Mouse (Mus musculus) heart, postnatal 0 days (tissue): ENCODE data around the gene Itga11. TPM values are rescaled to one million over a fixed set of nuclear protein-coding genes. Genes with fewer than 3 reads are reported as not detected.

ENCODE experiments used
- ATAC-seq: fragments of 200-750 bp; cut with Nextera tagmentation; 2 replicates; pipeline ENCODE4 v1.8.0; 2017; ENCODE audit warnings: low read depth, moderate number of reproducible peaks, moderate library complexity; ENCODE audit not compliant: insufficient read depth
- DNase-seq: peaks from one replicate; pipeline ENCODE4 v3.0.0-alpha.2; 2016; ENCODE audit warnings: low spot score
- H3K27ac ChIP-seq: fragments of 300-500 bp; sonication (generic); 2 replicates; pipeline ENCODE4 v1.5.1; 2014; ENCODE audit warnings: low read depth, mild to moderate bottlenecking
- H3K27me3 ChIP-seq: fragments of 300-500 bp; sonication (generic); 2 replicates; pipeline ENCODE4 v1.6.1; 2014; ENCODE audit warnings: low read length, mixed read lengths; ENCODE audit not compliant: control insufficient read depth, insufficient read depth
- H3K36me3 ChIP-seq: fragments of 300-500 bp; sonication (generic); replicated peaks from 2 replicates; pipeline ENCODE4 v1.6.1; 2014; ENCODE audit warnings: low read length, mixed read lengths; ENCODE audit not compliant: control insufficient read depth, insufficient read depth
- H3K4me1 ChIP-seq: fragments of 300-500 bp; sonication (generic); 2 replicates; pipeline ENCODE4 v1.6.1; 2014; ENCODE audit warnings: antibody characterized with exemption; ENCODE audit not compliant: control insufficient read depth, insufficient read depth
- H3K4me2 ChIP-seq: fragments of 300-500 bp; sonication (generic); 2 replicates; pipeline ENCODE4 v1.6.1; 2014; ENCODE audit warnings: low read depth, mild to moderate bottlenecking, low read length, moderate library complexity
- H3K4me3 ChIP-seq: fragments of 300-500 bp; sonication (generic); 2 replicates; pipeline ENCODE4 v1.5.1; 2014; ENCODE audit warnings: low read depth, low read length
- H3K9ac ChIP-seq: fragments of 300-500 bp; sonication (generic); replicated peaks from 2 replicates; pipeline ENCODE4 v1.6.1; 2014; ENCODE audit warnings: low read depth, low read length, mixed read lengths
- H3K9me3 ChIP-seq: fragments of 300-500 bp; sonication (generic); replicated peaks from 2 replicates; pipeline ENCODE4 v1.6.1; 2016; ENCODE audit warnings: low read length; ENCODE audit not compliant: control insufficient read depth
- CTCF ChIP-seq: IDR thresholded peaks from 2 replicates; pipeline ENCODE4 v1.5.1; 2016; ENCODE audit warnings: antibody characterized with exemption, control low read depth, low read depth
- EP300 ChIP-seq: IDR thresholded peaks from 2 replicates; pipeline ENCODE4 v1.6.1; 2016; ENCODE audit warnings: antibody characterized with exemption, low read depth
- WGBS: fragments of 180-500 bp; shearing (Covaris S2); extraction: QIAGEN DNeasy Blood & Tissue Kit; methylation state at CpG from one replicate; pipeline ENCODE4 v1.1.7; 2014; 5-methylcytosine and 5-hydroxymethylcytosine counted together
- polyA plus RNA-seq: library from polyadenylated mRNA; unstranded; fragments of >200 nt; fragmentation: Nextera tagmentation; extraction: Ambion mirVana; gene quantifications from 2 replicates; pipeline ENCODE4 v1.2.1, GENCODE M21; 2015
- total RNA-seq: library from RNA; depleted of rRNA; stranded (reverse); fragments of >200 nt; gene quantifications from 2 replicates; pipeline ENCODE4 v1.2.3, GENCODE M21; 2014; ENCODE audit warnings: low replicate concordance

The Itga11 gene
- total and polyA plus RNA-seq, 2 experiments from 2014 or later = 0.07 to 0.65 TPM

GRCm38 (mm10) chr9:62640188-62640587 is 37.4 kb upstream of the Itga11 start:
- Histone ChIP-seq H3K4me1 (no peaks in the 10 kb centered on the region), H3K27ac (no peak overlapping the region), H3K36me3 (no peaks in the 10 kb centered on the region), H3K9me3 (no peaks in the 10 kb centered on the region), H3K4me2 (no peak overlapping the region), H3K4me3 (no peak overlapping the region), H3K27me3 (no peaks in the 10 kb centered on the region), H3K9ac (no peak overlapping the region)
- ATAC-seq (no peak), DNase-seq (no peak)
- 79% methylated on average over 2 of the region's 2 CpGs for WGBS
- no peak for TF ChIP-seq CTCF
- no peak for TF ChIP-seq EP300

GRCm38 (mm10) chr9:62645716-62646400 is 31.8 kb upstream of the Itga11 start:
- Histone ChIP-seq H3K4me1 (no peaks in the 10 kb centered on the region), H3K36me3 (no peaks in the 10 kb centered on the region), H3K9me3 (no peaks in the 10 kb centered on the region), H3K4me2 (no peak overlapping the region), H3K4me3 (no peak overlapping the region), H3K9ac (no peak overlapping the region), H3K27ac (no peak overlapping the region), H3K27me3 (no peaks in the 10 kb centered on the region)
- ATAC-seq = no peak
- WGBS = 85% methylated on average over 6 of the region's 6 CpGs
- no peak for DNase-seq
- TF ChIP-seq CTCF (no peak), EP300 (no peak)

GRCm38 (mm10) chr9:62646721-62647183 is 30.9 kb upstream of the Itga11 start:
- Histone ChIP-seq H3K27ac (no peak overlapping the region), H3K4me2 (no peak overlapping the region), H3K4me3 (no peak overlapping the region), H3K9me3 (no peaks in the 10 kb centered on the region), H3K9ac (no peak overlapping the region), H3K36me3 (no peaks in the 10 kb centered on the region), H3K27me3 (no peaks in the 10 kb centered on the region), H3K4me1 (no peaks in the 10 kb centered on the region)
- no peak for DNase-seq
- 64% methylated on average over 7 of the region's 7 CpGs for WGBS
- TF ChIP-seq EP300 (no peak), CTCF (no peak)
- no peak for ATAC-seq

- Histone ChIP-seq H3K27ac (no peak overlapping the region), H3K9ac (no peak overlapping the region), H3K4me3 (no peak overlapping the region), H3K4me2 (no peak overlapping the region), H3K4me1 (no peaks in the 10 kb centered on the region), H3K9me3 (no peaks in the 10 kb centered on the region), H3K36me3 (no peaks in the 10 kb centered on the region), H3K27me3 (no peaks in the 10 kb centered on the region)
- WGBS = 92% methylated on average over 3 of the region's 3 CpGs
- TF ChIP-seq EP300 (no peak), CTCF (no peak)
- DNase-seq = no peak
- no peak for ATAC-seq
Measured at GRCm38 (mm10) chr9:62649444-62649843, 28.2 kb upstream of the Itga11 start.

GRCm38 (mm10) chr9:62650764-62651163 is 26.9 kb upstream of the Itga11 start:
- no peak for ATAC-seq
- WGBS = 89% methylated on average over 6 of the region's 6 CpGs
- no peak overlapping the region for H3K9ac ChIP-seq

GRCm38 (mm10) chr9:62654336-62654735 is 23.3 kb upstream of the Itga11 start:
- H3K27me3 ChIP-seq = no peaks in the 10 kb centered on the region
- no peaks in the 10 kb centered on the region for H3K36me3 ChIP-seq
- no peaks in the 10 kb centered on the region for H3K9me3 ChIP-seq
- 65% methylated on average over 6 of the region's 6 CpGs for WGBS
- H3K9ac ChIP-seq = no peak overlapping the region
- H3K4me1 ChIP-seq = no peaks in the 10 kb centered on the region
- no peak overlapping the region for H3K4me2 ChIP-seq
- no peak overlapping the region for H3K27ac ChIP-seq
- ATAC-seq (no peak), DNase-seq (no peak)
- TF ChIP-seq CTCF (no peak), EP300 (no peak)
- no peak overlapping the region for H3K4me3 ChIP-seq

More at GRCm38 (mm10) chr9:62650764-62651163, 26.9 kb upstream of the Itga11 start:
- Histone ChIP-seq H3K9me3 (no peaks in the 10 kb centered on the region), H3K36me3 (no peaks in the 10 kb centered on the region), H3K27me3 (no peaks in the 10 kb centered on the region), H3K4me3 (no peak overlapping the region), H3K27ac (no peak overlapping the region), H3K4me1 (no peaks in the 10 kb centered on the region), H3K4me2 (no peak overlapping the region)
- TF ChIP-seq CTCF (no peak), EP300 (no peak)
- no peak for DNase-seq
